Mouse (Mus musculus) left cerebral cortex, postnatal 14 days (tissue): ENCODE results near the gene Ypel4. TPM values are rescaled to one million over a fixed set of nuclear protein-coding genes. Genes with fewer than 3 reads are reported as not detected.

Experiments used
- microRNA-seq, 2 experiments: library from miRNA; unstranded; fragments of <30 nt; microRNA quantifications; one replicate each; pipeline ENCODE4 v1.2.0; 2022
- total RNA-seq, 2 experiments: library from RNA; stranded (reverse); gene quantifications; 2 replicates each; pipeline ENCODE4 v1.2.3; 2021

Gene Ypel4
- total RNA-seq, 2 experiments from 2014 or later, result 40.1 to 41.0 TPM

Small RNAs within 50 kb of the gene (microRNA-seq; reads per million reads assigned to microRNA genes)
- 4,708 to 4,874 reads per million in 2 experiments for gene Mir130a

Other genes starting within 250 kb of the Ypel4 start
- gene Ctnnd1, start 83.3 kb upstream of the Ypel4 start, total RNA-seq, result 10 to 100 TPM; 65.6 to 76.0 TPM
- gene Btbd18, start 75.0 kb upstream of the Ypel4 start, total RNA-seq, result not detected
- 10 to 100 TPM; 47.2 to 54.1 TPM for gene Selenoh, start 63.3 kb upstream of the Ypel4 start, total RNA-seq
- gene Gm28635, start 56.0 kb upstream of the Ypel4 start, total RNA-seq, result 1 to 10 TPM; 1.8 to 3.5 TPM
- gene Med19, start 55.7 kb upstream of the Ypel4 start, total RNA-seq, result 10 to 100 TPM; 30.3 to 32.3 TPM
- gene Tmx2, start 54.9 kb upstream of the Ypel4 start, total RNA-seq, result 100 to 1,000 TPM; 209 to 211 TPM
- gene Zdhhc5, start 18.9 kb upstream of the Ypel4 start, total RNA-seq, result 10 to 100 TPM; 41.6 to 42.9 TPM
- 1 to 10 TPM; 7.5 to 8.3 TPM for gene Clp1, start 6.7 kb upstream of the Ypel4 start, total RNA-seq
- 1 to 10 TPM; 1.6 to 2.0 TPM for gene Gm19426, start 9.6 kb downstream of the Ypel4 start, total RNA-seq
- 1 to 10 TPM; 5.9 to 6.8 TPM for gene Serping1, start 41.4 kb downstream of the Ypel4 start, total RNA-seq
- 1 to 10 TPM; 5.1 to 6.0 TPM for gene Ube2l6, start 64.8 kb downstream of the Ypel4 start, total RNA-seq
- not detected for gene Smtnl1, start 88.6 kb downstream of the Ypel4 start, total RNA-seq
- gene Timm10, start 92.9 kb downstream of the Ypel4 start, total RNA-seq, result 10 to 100 TPM; 59.7 to 63.5 TPM
- under 1 TPM; 0.15 to 0.24 TPM for gene Slc43a1, start 104.8 kb downstream of the Ypel4 start, total RNA-seq
- gene Rtn4rl2, start 152.7 kb downstream of the Ypel4 start, total RNA-seq, result 10 to 100 TPM; 92.2 to 95.0 TPM
- 1 to 10 TPM in 1 of 2 experiments, under 1 TPM in 1; 0.99 to 1.1 TPM for gene Slc43a3, start 202.5 kb downstream of the Ypel4 start, total RNA-seq
- gene Prg2, start 246.4 kb downstream of the Ypel4 start, total RNA-seq, result not detected